Mouse (Mus musculus): ENCODE measurements at regions not wholly inside any gene's neighbourhood (a gene's known extent, or its start where the extent isn't known, plus 50 kb on each side); places are given as distances from the start of the nearest gene placed in this dataset.

DNA sequence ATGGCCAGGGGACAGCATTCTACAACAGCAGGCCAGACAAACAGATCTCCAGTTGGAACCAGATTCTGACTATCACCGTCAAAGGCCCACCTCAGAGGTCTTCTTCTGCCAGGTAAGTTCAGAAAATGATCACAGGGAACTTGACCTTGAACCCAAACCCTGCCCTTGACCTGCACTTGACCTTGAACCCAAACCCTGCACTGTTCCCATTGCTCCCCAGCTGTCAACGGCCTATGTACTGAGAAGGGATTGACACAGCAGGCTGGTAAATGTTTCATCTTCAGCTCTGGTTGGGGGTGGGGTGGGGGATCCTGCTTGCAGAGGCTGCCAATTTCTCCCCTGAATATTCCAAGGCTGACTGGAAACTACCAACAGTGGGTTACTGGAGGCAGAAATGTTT, 111.7 kb downstream of the Ero1lb start:
- no peak for TF ChIP-seq POLR2A (IDR thresholded peaks at IDR 0.05; ENCODE audit: insufficient read depth, low read depth, low read length)
- TF ChIP-seq CTCF (IDR thresholded peaks at IDR 0.05) = no peak
